Mouse (Mus musculus) retina, postnatal 1 day (tissue): Measurements from ENCODE around the gene Eras.
"Not testable (repeated sequence)": the region's sequence is repeated elsewhere in the genome, so short reads cannot be mapped to it uniquely, and the experiment has no call there.

Experiments used
- DNase-seq: peaks from one replicate; pipeline ENCODE4 v3.0.0-alpha.2; 2012

Eras gene

GRCm38 (mm10) chrX:7909242-7909641 lies 19.2 kb downstream of the Eras start, which contains the start of gene Gm10490:
Gene Gm10490, plus strand, starts transcription at chrX:7909542.
- DNase-seq, result not testable (repeated sequence)

- DNase-seq, result no peak
Measured at GRCm38 (mm10) chrX:7907735-7908134, 20.7 kb downstream of the Eras start, which contains the start of gene Gm10491. Gene Gm10491, minus strand, starts transcription at chrX:7907835.

- no peak for DNase-seq
Measured at GRCm38 (mm10) chrX:7904441-7904840, 24.0 kb downstream of the Eras start.

GRCm38 (mm10) chrX:7898880-7899874 lies 29.2 kb downstream of the Eras start, which contains the start of the genes Pqbp1 and Timm17b:
Gene Pqbp1, minus strand, starts transcription at chrX:7899269.
Gene Timm17b, plus strand, starts transcription at chrX:7899357.
- peak; percentile 96 for DNase-seq

GRCm38 (mm10) chrX:7898211-7898610 lies 30.2 kb downstream of the Eras start:
- no peak for DNase-seq

GRCm38 (mm10) chrX:7883841-7884567 lies 44.4 kb downstream of the Eras start, which contains the start of gene Slc35a2:
Gene Slc35a2, plus strand, starts transcription at chrX:7884028.
- peak; percentile 92 for DNase-seq

- DNase-seq, result peak; percentile 91
Measured at GRCm38 (mm10) chrX:7879819-7880218, 48.6 kb downstream of the Eras start.

- DNase-seq, result no peak
Measured at GRCm38 (mm10) chrX:7878495-7878894, 49.9 kb downstream of the Eras start.

- peak; percentile 89 for DNase-seq
Measured at GRCm38 (mm10) chrX:7878007-7878419, 50.4 kb downstream of the Eras start, which contains the start of gene Pim2. Gene Pim2, plus strand, starts transcription at chrX:7878262.
